ENCODE assay signal across 8 mouse cellular contexts in genomic region chr5:122500141-122500540, GRCm38 (mm10). TPM values are rescaled to one million over a fixed set of nuclear protein-coding genes. Genes with fewer than 3 reads are reported as not detected.
A peak's percentile ranks its signal among the peaks of the same experiment; 100 is the strongest.
DNase-seq lines count a peak whose midpoint lies in the region; ATAC-seq and TF ChIP-seq lines count a peak whose summit lies in the region.

No protein-coding gene starts in this region.

- no peak for TF ChIP-seq POLR2A in cortical plate, adult 2 months (IDR thresholded peaks at IDR 0.05; ENCODE audit: extremely low read depth, insufficient read depth, low read length)

- no peaks in the 10 kb centered on the region for H3K27me3 ChIP-seq in kidney, embryonic 15.5 days
- H3K27me3 ChIP-seq in hindbrain, embryonic 16.5 days (replicated peaks; ENCODE audit: control insufficient read depth, insufficient read depth, low read length), result no peaks in the 10 kb centered on the region
- H3K27me3 ChIP-seq in midbrain, postnatal 0 days (ENCODE audit: insufficient read depth, low read length), result no peaks in the 10 kb centered on the region

- ATAC-seq in kidney, embryonic 15.5 days (replicated peaks; ENCODE audit: low FRiP score), result no peak
- no peak for ATAC-seq in hindbrain, embryonic 16.5 days
- ATAC-seq in midbrain, postnatal 0 days (ENCODE audit: low FRiP score), result no peak
- ATAC-seq in CD4-positive, CD25-positive, alpha-beta regulatory T cell, adult 4 months, result no peak

- H3K9ac ChIP-seq in kidney, embryonic 15.5 days, result peak overlapping the region; percentile 98; the same call in 1 of the 2 replicates
- no peak overlapping the region; the same call in 1 of the 2 replicates for H3K9ac ChIP-seq in hindbrain, embryonic 16.5 days (ENCODE audit: low read depth, low read length)
- peak overlapping the region; percentile 24; the same call in 1 of the 2 replicates for H3K9ac ChIP-seq in midbrain, postnatal 0 days (replicated peaks; ENCODE audit: low read length, poor library complexity, severe bottlenecking)

- no peak for DNase-seq in kidney, postnatal 10 days
- DNase-seq in midbrain, postnatal 0 days (ENCODE audit: low spot score), result no peak
- no peak for DNase-seq in ovary, postnatal 10 days (ENCODE audit: low spot score)
- DNase-seq in adrenal gland, postnatal 10 days, result no peak

- peaks cover 32% of the 10 kb centered on the region for H3K36me3 ChIP-seq in kidney, embryonic 15.5 days
- H3K36me3 ChIP-seq in hindbrain, embryonic 16.5 days (ENCODE audit: control insufficient read depth, insufficient read depth, low read length), result no peaks in the 10 kb centered on the region
- H3K36me3 ChIP-seq in midbrain, postnatal 0 days (ENCODE audit: insufficient read depth, low read length), result 0 out of 2 replicates have a peak, but pooled peaks cover 8% of the 10 kb centered on the region

- no peak for TF ChIP-seq CTCF in cortical plate, adult 2 months (IDR thresholded peaks at IDR 0.05; ENCODE audit: extremely low read depth, insufficient read depth, low read length)
- no peak for TF ChIP-seq CTCF in midbrain, postnatal 0 days (IDR thresholded peaks at IDR 0.05)

- H3K4me1 ChIP-seq in kidney, embryonic 15.5 days, result peaks cover 47% of the 10 kb centered on the region
- peaks cover 12% of the 10 kb centered on the region for H3K4me1 ChIP-seq in cortical plate, adult 2 months (ENCODE audit: control insufficient read depth, insufficient read depth, low read length)
- peaks cover 35% of the 10 kb centered on the region for H3K4me1 ChIP-seq in hindbrain, embryonic 16.5 days (ENCODE audit: control insufficient read depth, insufficient read depth, low read depth, low read length)
- H3K4me1 ChIP-seq in midbrain, postnatal 0 days (ENCODE audit: insufficient read depth, low read length), result peaks cover 21% of the 10 kb centered on the region

- WGBS in kidney, embryonic 15.5 days, result 31% methylated on average over 4 of the region's 4 CpGs
- 36% methylated on average over 4 of the region's 4 CpGs for WGBS in hindbrain, embryonic 16.5 days
- WGBS in midbrain, postnatal 0 days, result 49% methylated on average over 4 of the region's 4 CpGs

- peak overlapping the region; percentile 85 for H3K4me2 ChIP-seq in kidney, embryonic 15.5 days
- peak overlapping the region; percentile 60 for H3K4me2 ChIP-seq in hindbrain, embryonic 16.5 days (ENCODE audit: low read length)
- peak overlapping the region; percentile 75 for H3K4me2 ChIP-seq in midbrain, postnatal 0 days (ENCODE audit: low read depth, low read length, poor library complexity, severe bottlenecking)

- peak overlapping the region; percentile 97 for H3K4me3 ChIP-seq in kidney, embryonic 15.5 days (replicated peaks)
- peak overlapping the region; percentile 69 for H3K4me3 ChIP-seq in cortical plate, adult 2 months (ENCODE audit: insufficient read depth, low read length)
- peak overlapping the region; percentile 94 for H3K4me3 ChIP-seq in hindbrain, embryonic 16.5 days (ENCODE audit: low read length)
- H3K4me3 ChIP-seq in midbrain, postnatal 0 days (ENCODE audit: low read depth, low read length), result peak overlapping the region; percentile 95

- H3K9me3 ChIP-seq in kidney, embryonic 15.5 days (replicated peaks), result no peaks in the 10 kb centered on the region
- no peaks in the 10 kb centered on the region for H3K9me3 ChIP-seq in hindbrain, embryonic 16.5 days (ENCODE audit: control insufficient read depth, low read length)
- H3K9me3 ChIP-seq in midbrain, postnatal 0 days (ENCODE audit: low read length), result no peaks in the 10 kb centered on the region

- no peak overlapping the region for H3K27ac ChIP-seq in kidney, embryonic 15.5 days
- H3K27ac ChIP-seq in cortical plate, adult 2 months (ENCODE audit: insufficient read depth, low read length), result no peak overlapping the region
- H3K27ac ChIP-seq in hindbrain, embryonic 16.5 days (ENCODE audit: low read depth, low read length), result no peak overlapping the region
- no peak overlapping the region for H3K27ac ChIP-seq in midbrain, postnatal 0 days (ENCODE audit: low read depth, low read length)

RNA-seq across cellular contexts. Expression of gene Atp2a2, which starts 1.9 kb away (rescaled TPM):
- polyA plus RNA-seq in kidney, embryonic 15.5 days (2015; fragmentation: Nextera tagmentation; extraction: Ambion mirVana), result 37.3 and 37.8 TPM in 2 replicates
- polyA plus RNA-seq in cortical plate, adult 2 months (2012; rRNA removed), result 354 and 358 TPM in 2 replicates
- 47.2 and 50.2 TPM in 2 replicates for polyA plus RNA-seq in hindbrain, embryonic 16.5 days (2015; fragmentation: Nextera tagmentation; extraction: Ambion mirVana)
- 202 and 210 TPM in 2 replicates for total RNA-seq in midbrain, postnatal 0 days (2014; rRNA removed)
- 40.4 and 45.2 TPM in 2 replicates for polyA plus RNA-seq in midbrain, postnatal 0 days (2015; fragmentation: Nextera tagmentation; extraction: Ambion mirVana)
- polyA plus RNA-seq in CD4-positive, CD25-positive, alpha-beta regulatory T cell, adult 4 months (2017; shearing (Covaris generic)), result 10 to 100 TPM in 1 of 2 experiments, 1 to 10 TPM in 1; 10.0 to 14.8 TPM
- 100 to 1,000 TPM; 202 to 226 TPM for total RNA-seq in adrenal gland, postnatal 10 days (2021)
